Mouse (Mus musculus) stomach, postnatal 0 days (tissue): ENCODE measurements around the gene Slc9a9.

ENCODE experiments used
- CTCF ChIP-seq: IDR thresholded peaks from 2 replicates; pipeline ENCODE4 v1.5.1; 2016; ENCODE audit warnings: antibody characterized with exemption, low read depth, mild to moderate bottlenecking, moderate library complexity
- EP300 ChIP-seq: optimal IDR thresholded peaks from 2 replicates; pipeline ENCODE3; 2016; ENCODE audit warnings: antibody characterized with exemption

DNA sequence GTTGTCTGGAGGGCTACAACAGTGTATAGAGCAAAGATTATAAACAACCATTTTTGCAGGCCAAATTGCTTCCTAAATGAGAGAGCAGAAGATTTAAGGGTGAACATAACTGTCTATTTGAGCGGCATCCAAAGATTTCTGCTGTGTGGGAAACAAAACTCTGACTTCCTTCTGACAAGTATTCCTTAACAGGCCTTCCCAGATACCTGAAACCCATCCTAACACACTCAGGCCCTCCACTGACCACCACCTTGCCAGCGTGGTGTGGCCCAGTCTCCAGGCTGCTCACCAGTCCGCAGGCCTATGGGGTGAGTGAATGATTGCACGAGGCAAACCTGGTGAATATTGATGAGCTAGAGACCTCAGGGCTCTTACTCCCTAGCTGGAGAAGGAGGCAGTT lies 557.3 kb downstream of the Slc9a9 start:
- TF ChIP-seq CTCF (no peak), EP300 (no peak)
